Mouse (Mus musculus) forebrain, embryonic 12.5 days (tissue): ENCODE data around the gene Zbtb20. TPM values are rescaled to one million over a fixed set of nuclear protein-coding genes. Genes with fewer than 3 reads are reported as not detected.
A peak's percentile ranks its signal among the peaks of the same experiment; 100 is the strongest.

Source experiments
- ATAC-seq: fragments of 200-750 bp; cut with Nextera tagmentation; 2 replicates; pipeline ENCODE4 v1.8.0; 2017; ENCODE audit warnings: moderate TSS enrichment; ENCODE audit not compliant: low FRiP score
- H3K27ac ChIP-seq: fragments of 300-500 bp; sonication (generic); 2 replicates; pipeline ENCODE4 v1.5.1; 2016; ENCODE audit warnings: mild to moderate bottlenecking
- H3K27me3 ChIP-seq: fragments of 300-500 bp; sonication (generic); 2 replicates; pipeline ENCODE4 v1.6.1; 2016; ENCODE audit warnings: mild to moderate bottlenecking
- H3K36me3 ChIP-seq: fragments of 300-500 bp; sonication (generic); replicated peaks from 2 replicates; pipeline ENCODE4 v1.6.1; 2016; ENCODE audit warnings: mild to moderate bottlenecking
- H3K4me1 ChIP-seq: fragments of 300-500 bp; sonication (generic); 2 replicates; pipeline ENCODE4 v1.6.1; 2016
- H3K4me2 ChIP-seq: fragments of 300-500 bp; sonication (generic); 2 replicates; pipeline ENCODE4 v1.6.1; 2016; ENCODE audit warnings: mild to moderate bottlenecking, moderate library complexity
- H3K4me3 ChIP-seq: fragments of 300-500 bp; sonication (generic); replicated peaks from 2 replicates; pipeline ENCODE4 v1.5.1; 2016; ENCODE audit warnings: mild to moderate bottlenecking
- H3K9ac ChIP-seq: fragments of 300-500 bp; sonication (generic); 2 replicates; pipeline ENCODE4 v1.6.1; 2016; ENCODE audit warnings: mild to moderate bottlenecking
- H3K9me3 ChIP-seq: fragments of 300-500 bp; sonication (generic); 2 replicates; pipeline ENCODE4 v1.6.1; 2016
- WGBS: fragments of 180-500 bp; shearing (Covaris S2); methylation state at CpG from one replicate; pipeline ENCODE4 v1.1.7; 2016; 5-methylcytosine and 5-hydroxymethylcytosine counted together
- polyA plus RNA-seq: library from polyadenylated mRNA; unstranded; fragments of >200 nt; fragmentation: Nextera tagmentation; extraction: Ambion mirVana; gene quantifications from 2 replicates; pipeline ENCODE4 v1.2.1, GENCODE M21; 2016

Gene Zbtb20
- polyA plus RNA-seq, 1 experiment from 2014 or later = 73.6 TPM

- Histone ChIP-seq H3K36me3 (0 out of 2 replicates have a peak, but pooled peaks cover 4% of the 10 kb centered on the region), H3K27me3 (no peaks in the 10 kb centered on the region), H3K9me3 (no peaks in the 10 kb centered on the region), H3K4me1 (0 out of 2 replicates have a peak, but pooled peaks cover 5% of the 10 kb centered on the region), H3K4me2 (no peak overlapping the region), H3K27ac (no peak overlapping the region), H3K4me3 (no peak overlapping the region), H3K9ac (no peak overlapping the region)
- no peak for ATAC-seq
- WGBS = 86% methylated on average over 4 of the region's 4 CpGs
Measured at GRCm38 (mm10) chr16:43522482-43522881, 646.8 kb downstream of the Zbtb20 start.

GRCm38 (mm10) chr16:43524179-43524578 is 648.5 kb downstream of the Zbtb20 start:
- no peaks in the 10 kb centered on the region for H3K27me3 ChIP-seq
- peaks cover 2% of the 10 kb centered on the region; the same call in 1 of the 2 replicates for H3K36me3 ChIP-seq
- no peak overlapping the region for H3K9ac ChIP-seq
- 0 out of 2 replicates have a peak, but pooled peaks cover 9% of the 10 kb centered on the region for H3K4me1 ChIP-seq
- H3K9me3 ChIP-seq = no peaks in the 10 kb centered on the region
- no peak for ATAC-seq
- H3K4me2 ChIP-seq = no peak overlapping the region
- H3K27ac ChIP-seq = no peak overlapping the region
- 84% methylated on average over 9 of the region's 9 CpGs for WGBS
- no peak overlapping the region for H3K4me3 ChIP-seq

- no peaks in the 10 kb centered on the region for H3K27me3 ChIP-seq
- H3K4me1 ChIP-seq = 0 out of 2 replicates have a peak, but pooled peaks cover 7% of the 10 kb centered on the region
- 93% methylated on average over 6 of the region's 6 CpGs for WGBS
- no peak overlapping the region for H3K4me2 ChIP-seq
- H3K4me3 ChIP-seq = no peak overlapping the region
- H3K9me3 ChIP-seq = no peaks in the 10 kb centered on the region
- no peak for ATAC-seq
- no peak overlapping the region; the same call in 1 of the 2 replicates for H3K27ac ChIP-seq
- H3K36me3 ChIP-seq = no peaks in the 10 kb centered on the region; the same call in 1 of the 2 replicates
- H3K9ac ChIP-seq = no peak overlapping the region
Measured at GRCm38 (mm10) chr16:43525624-43526023, 649.9 kb downstream of the Zbtb20 start.

- no peak for ATAC-seq
- H3K36me3 ChIP-seq = no peaks in the 10 kb centered on the region; the same call in 1 of the 2 replicates
Measured at GRCm38 (mm10) chr16:43528300-43528699, 652.6 kb downstream of the Zbtb20 start.

GRCm38 (mm10) chr16:43531328-43531727 is 655.6 kb downstream of the Zbtb20 start:
- no peak overlapping the region for H3K27ac ChIP-seq
- no peaks in the 10 kb centered on the region for H3K9me3 ChIP-seq
- H3K9ac ChIP-seq = no peak overlapping the region
- H3K27me3 ChIP-seq = no peaks in the 10 kb centered on the region
- no peak overlapping the region for H3K4me3 ChIP-seq
- H3K36me3 ChIP-seq = no peaks in the 10 kb centered on the region; the same call in 1 of the 2 replicates
- H3K4me2 ChIP-seq = no peak overlapping the region
- ATAC-seq = no peak
- H3K4me1 ChIP-seq = peaks cover 17% of the 10 kb centered on the region; the same call in 1 of the 2 replicates
- WGBS = 86% methylated on average over 6 of the region's 6 CpGs

More at GRCm38 (mm10) chr16:43528300-43528699, 652.6 kb downstream of the Zbtb20 start:
- H3K27ac ChIP-seq = no peak overlapping the region
- 0 out of 2 replicates have a peak, but pooled peaks cover 10% of the 10 kb centered on the region for H3K4me1 ChIP-seq
- no peaks in the 10 kb centered on the region for H3K9me3 ChIP-seq
- WGBS = 66% methylated on average over 1 of the region's 1 CpGs
- no peak overlapping the region for H3K9ac ChIP-seq
- H3K4me3 ChIP-seq = no peak overlapping the region
- H3K4me2 ChIP-seq = no peak overlapping the region
- no peaks in the 10 kb centered on the region for H3K27me3 ChIP-seq

GRCm38 (mm10) chr16:43534103-43534502 is 658.4 kb downstream of the Zbtb20 start:
- H3K9me3 ChIP-seq = no peaks in the 10 kb centered on the region
- ATAC-seq = peak; percentile 46; the same call in 1 of the 2 replicates
- no peak overlapping the region for H3K4me2 ChIP-seq
- no peaks in the 10 kb centered on the region for H3K36me3 ChIP-seq
- no peak overlapping the region for H3K4me3 ChIP-seq
- H3K27ac ChIP-seq = peak overlapping the region; percentile 10; the same call in 1 of the 2 replicates
- peaks cover 18% of the 10 kb centered on the region for H3K4me1 ChIP-seq
- H3K27me3 ChIP-seq = no peaks in the 10 kb centered on the region
- H3K9ac ChIP-seq = no peak overlapping the region
- 58% methylated on average over 3 of the region's 3 CpGs for WGBS

- ATAC-seq = no peak
Measured at GRCm38 (mm10) chr16:43535912-43536311, 660.2 kb downstream of the Zbtb20 start.

GRCm38 (mm10) chr16:43537163-43537562 is 661.5 kb downstream of the Zbtb20 start:
- H3K9me3 ChIP-seq = no peaks in the 10 kb centered on the region
- H3K9ac ChIP-seq = no peak overlapping the region
- H3K4me3 ChIP-seq = no peak overlapping the region
- H3K27ac ChIP-seq = no peak overlapping the region
- no peaks in the 10 kb centered on the region for H3K27me3 ChIP-seq
- peaks cover 16% of the 10 kb centered on the region for H3K4me1 ChIP-seq
- no peak for ATAC-seq
- no peaks in the 10 kb centered on the region for H3K36me3 ChIP-seq
- 88% methylated on average over 7 of the region's 7 CpGs for WGBS
- no peak overlapping the region for H3K4me2 ChIP-seq

More at GRCm38 (mm10) chr16:43535912-43536311, 660.2 kb downstream of the Zbtb20 start:
- H3K4me2 ChIP-seq = no peak overlapping the region
- no peaks in the 10 kb centered on the region for H3K36me3 ChIP-seq
- H3K27me3 ChIP-seq = no peaks in the 10 kb centered on the region
- peaks cover 16% of the 10 kb centered on the region for H3K4me1 ChIP-seq
- no peaks in the 10 kb centered on the region for H3K9me3 ChIP-seq
- H3K9ac ChIP-seq = no peak overlapping the region
- no peak overlapping the region for H3K4me3 ChIP-seq
- H3K27ac ChIP-seq = no peak overlapping the region
- 98% methylated on average over 1 of the region's 1 CpGs for WGBS

GRCm38 (mm10) chr16:43539659-43540096 is 664.0 kb downstream of the Zbtb20 start:
- no peak overlapping the region for H3K9ac ChIP-seq
- WGBS = 80% methylated on average over 12 of the region's 12 CpGs
- H3K27me3 ChIP-seq = no peaks in the 10 kb centered on the region
- peak; percentile 34; the same call in 1 of the 2 replicates for ATAC-seq
- H3K4me2 ChIP-seq = no peak overlapping the region
- no peaks in the 10 kb centered on the region for H3K9me3 ChIP-seq
- H3K4me3 ChIP-seq = no peak overlapping the region
- peak overlapping the region; percentile 56 for H3K27ac ChIP-seq
- peaks cover 6% of the 10 kb centered on the region; the same call in 1 of the 2 replicates for H3K4me1 ChIP-seq
- H3K36me3 ChIP-seq = no peaks in the 10 kb centered on the region

GRCm38 (mm10) chr16:43540108-43540507 is 664.4 kb downstream of the Zbtb20 start:
- no peak overlapping the region for H3K9ac ChIP-seq
- peak; percentile 77; the same call in 1 of the 2 replicates for ATAC-seq

GRCm38 (mm10) chr16:43540546-43541167 is 665.0 kb downstream of the Zbtb20 start:
- H3K4me3 ChIP-seq = no peak overlapping the region
- no peaks in the 10 kb centered on the region for H3K9me3 ChIP-seq
- no peaks in the 10 kb centered on the region for H3K36me3 ChIP-seq
- H3K4me1 ChIP-seq = peaks cover 8% of the 10 kb centered on the region
- H3K4me2 ChIP-seq = no peak overlapping the region
- 92% methylated on average over 10 of the region's 10 CpGs for WGBS
- ATAC-seq = no peak
- no peak overlapping the region for H3K9ac ChIP-seq
- no peaks in the 10 kb centered on the region for H3K27me3 ChIP-seq
- no peak overlapping the region for H3K27ac ChIP-seq

More at GRCm38 (mm10) chr16:43540108-43540507, 664.4 kb downstream of the Zbtb20 start:
- no peak overlapping the region for H3K4me3 ChIP-seq
- H3K27me3 ChIP-seq = no peaks in the 10 kb centered on the region
- H3K27ac ChIP-seq = no peak overlapping the region
- 31% methylated on average over 3 of the region's 3 CpGs for WGBS
- no peak overlapping the region for H3K4me2 ChIP-seq
- H3K9me3 ChIP-seq = no peaks in the 10 kb centered on the region
- H3K4me1 ChIP-seq = peaks cover 6% of the 10 kb centered on the region; the same call in 1 of the 2 replicates
- H3K36me3 ChIP-seq = no peaks in the 10 kb centered on the region

- 94% methylated on average over 4 of the region's 4 CpGs for WGBS
- no peak overlapping the region for H3K9ac ChIP-seq
- no peak for ATAC-seq
- H3K4me2 ChIP-seq = no peak overlapping the region
- H3K4me3 ChIP-seq = no peak overlapping the region
- H3K36me3 ChIP-seq = no peaks in the 10 kb centered on the region
- H3K27ac ChIP-seq = no peak overlapping the region
- no peaks in the 10 kb centered on the region for H3K27me3 ChIP-seq
- H3K4me1 ChIP-seq = peaks cover 43% of the 10 kb centered on the region
- no peaks in the 10 kb centered on the region for H3K9me3 ChIP-seq
Measured at GRCm38 (mm10) chr16:43545261-43545660, 669.6 kb downstream of the Zbtb20 start.
